Mouse (Mus musculus): Measurements from ENCODE around the gene Gosr1. TPM values are rescaled to one million over a fixed set of nuclear protein-coding genes. Genes with fewer than 3 reads are reported as not detected.

The Gosr1 gene
- polyA plus RNA-seq, 1 experiment: 25.9 TPM

- Histone ChIP-seq H3K27me3 (ENCODE audit: control insufficient read depth, insufficient read depth, low read length) (no peaks in the 10 kb centered on the region), H3K36me3 (ENCODE audit: control insufficient read depth, insufficient read depth, low read length) (no peaks in the 10 kb centered on the region), H3K27ac (ENCODE audit: control insufficient read depth, insufficient read depth, low read length) (no peak overlapping the region), H3K4me3 (ENCODE audit: control insufficient read depth, insufficient read depth, low read length) (no peak overlapping the region), H3K4me1 (replicated peaks; ENCODE audit: control insufficient read depth, insufficient read depth, low read length) (no peaks in the 10 kb centered on the region; the same call in 1 of the 2 replicates)
- no peak for DNase-seq
- TF ChIP-seq CTCF (IDR thresholded peaks at IDR 0.05; ENCODE audit: borderline replicate concordance, control insufficient read depth, extremely low read depth, insufficient read depth, low read length, poor library complexity) (no peak), POLR2A (IDR thresholded peaks at IDR 0.05; ENCODE audit: control insufficient read depth, extremely low read depth, insufficient read depth, low read length, poor library complexity) (no peak)
- 83% methylated on average over 4 of the region's 4 CpGs for WGBS
Observed at GRCm38 (mm10) chr11:76717000-76717399, 46.4 kb downstream of the Gosr1 start.

- H3K27ac ChIP-seq (ENCODE audit: control insufficient read depth, insufficient read depth, low read length): no peak overlapping the region
- H3K27me3 ChIP-seq (ENCODE audit: control insufficient read depth, insufficient read depth, low read length): no peaks in the 10 kb centered on the region
Observed at GRCm38 (mm10) chr11:76709625-76710452, 53.5 kb downstream of the Gosr1 start.

GRCm38 (mm10) chr11:76708881-76709280 lies 54.5 kb downstream of the Gosr1 start:
- no peak overlapping the region for H3K27ac ChIP-seq (ENCODE audit: control insufficient read depth, insufficient read depth, low read length)
- H3K4me3 ChIP-seq (ENCODE audit: control insufficient read depth, insufficient read depth, low read length): no peak overlapping the region
- no peaks in the 10 kb centered on the region for H3K36me3 ChIP-seq (ENCODE audit: control insufficient read depth, insufficient read depth, low read length)
- H3K4me1 ChIP-seq (replicated peaks; ENCODE audit: control insufficient read depth, insufficient read depth, low read length): no peaks in the 10 kb centered on the region; the same call in 1 of the 2 replicates
- TF ChIP-seq CTCF (IDR thresholded peaks at IDR 0.05; ENCODE audit: borderline replicate concordance, control insufficient read depth, extremely low read depth, insufficient read depth, low read length, poor library complexity) (no peak), POLR2A (IDR thresholded peaks at IDR 0.05; ENCODE audit: control insufficient read depth, extremely low read depth, insufficient read depth, low read length, poor library complexity) (no peak)
- WGBS: 100% methylated on average over 1 of the region's 1 CpGs
- no peaks in the 10 kb centered on the region for H3K27me3 ChIP-seq (ENCODE audit: control insufficient read depth, insufficient read depth, low read length)
- DNase-seq: no peak

More at GRCm38 (mm10) chr11:76709625-76710452, 53.5 kb downstream of the Gosr1 start:
- TF ChIP-seq CTCF (IDR thresholded peaks at IDR 0.05; ENCODE audit: borderline replicate concordance, control insufficient read depth, extremely low read depth, insufficient read depth, low read length, poor library complexity) (no peak), POLR2A (IDR thresholded peaks at IDR 0.05; ENCODE audit: control insufficient read depth, extremely low read depth, insufficient read depth, low read length, poor library complexity) (no peak)
- WGBS: 54% methylated on average over 13 of the region's 17 CpGs
- no peaks in the 10 kb centered on the region for H3K36me3 ChIP-seq (ENCODE audit: control insufficient read depth, insufficient read depth, low read length)
- DNase-seq: no peak
- no peak overlapping the region for H3K4me3 ChIP-seq (ENCODE audit: control insufficient read depth, insufficient read depth, low read length)
- no peaks in the 10 kb centered on the region; the same call in 1 of the 2 replicates for H3K4me1 ChIP-seq (replicated peaks; ENCODE audit: control insufficient read depth, insufficient read depth, low read length)

GRCm38 (mm10) chr11:76708066-76708465 lies 55.3 kb downstream of the Gosr1 start:
- WGBS: 97% methylated on average over 1 of the region's 1 CpGs
- DNase-seq: no peak
- H3K36me3 ChIP-seq (ENCODE audit: control insufficient read depth, insufficient read depth, low read length): no peaks in the 10 kb centered on the region
- TF ChIP-seq POLR2A (IDR thresholded peaks at IDR 0.05; ENCODE audit: control insufficient read depth, extremely low read depth, insufficient read depth, low read length, poor library complexity): no peak
- no peak for TF ChIP-seq CTCF (IDR thresholded peaks at IDR 0.05; ENCODE audit: borderline replicate concordance, control insufficient read depth, extremely low read depth, insufficient read depth, low read length, poor library complexity)
- no peak overlapping the region for H3K27ac ChIP-seq (ENCODE audit: control insufficient read depth, insufficient read depth, low read length)
- H3K4me1 ChIP-seq (replicated peaks; ENCODE audit: control insufficient read depth, insufficient read depth, low read length): no peaks in the 10 kb centered on the region; the same call in 1 of the 2 replicates
- H3K4me3 ChIP-seq (ENCODE audit: control insufficient read depth, insufficient read depth, low read length): no peak overlapping the region
- H3K27me3 ChIP-seq (ENCODE audit: control insufficient read depth, insufficient read depth, low read length): no peaks in the 10 kb centered on the region

- no peak overlapping the region for H3K4me3 ChIP-seq (ENCODE audit: control insufficient read depth, insufficient read depth, low read length)
- H3K27me3 ChIP-seq (ENCODE audit: control insufficient read depth, insufficient read depth, low read length): no peaks in the 10 kb centered on the region
- H3K27ac ChIP-seq (ENCODE audit: control insufficient read depth, insufficient read depth, low read length): no peak overlapping the region
- 91% methylated on average over 3 of the region's 3 CpGs for WGBS
- H3K36me3 ChIP-seq (ENCODE audit: control insufficient read depth, insufficient read depth, low read length): no peaks in the 10 kb centered on the region
- no peak for TF ChIP-seq POLR2A (IDR thresholded peaks at IDR 0.05; ENCODE audit: control insufficient read depth, extremely low read depth, insufficient read depth, low read length, poor library complexity)
- TF ChIP-seq CTCF (IDR thresholded peaks at IDR 0.05; ENCODE audit: borderline replicate concordance, control insufficient read depth, extremely low read depth, insufficient read depth, low read length, poor library complexity): no peak
- H3K4me1 ChIP-seq (replicated peaks; ENCODE audit: control insufficient read depth, insufficient read depth, low read length): no peaks in the 10 kb centered on the region; the same call in 1 of the 2 replicates
- DNase-seq: no peak
Observed at GRCm38 (mm10) chr11:76707656-76708055, 55.7 kb downstream of the Gosr1 start.

- no peak overlapping the region for H3K27ac ChIP-seq (ENCODE audit: control insufficient read depth, insufficient read depth, low read length)
- no peaks in the 10 kb centered on the region for H3K4me1 ChIP-seq (replicated peaks; ENCODE audit: control insufficient read depth, insufficient read depth, low read length)
- no peak overlapping the region for H3K4me3 ChIP-seq (ENCODE audit: control insufficient read depth, insufficient read depth, low read length)
- no peaks in the 10 kb centered on the region for H3K27me3 ChIP-seq (ENCODE audit: control insufficient read depth, insufficient read depth, low read length)
- 65% methylated on average over 8 of the region's 9 CpGs for WGBS
- no peak for TF ChIP-seq CTCF (IDR thresholded peaks at IDR 0.05; ENCODE audit: borderline replicate concordance, control insufficient read depth, extremely low read depth, insufficient read depth, low read length, poor library complexity)
- no peak for TF ChIP-seq POLR2A (IDR thresholded peaks at IDR 0.05; ENCODE audit: control insufficient read depth, extremely low read depth, insufficient read depth, low read length, poor library complexity)
- DNase-seq: no peak
- no peaks in the 10 kb centered on the region for H3K36me3 ChIP-seq (ENCODE audit: control insufficient read depth, insufficient read depth, low read length)
Observed at GRCm38 (mm10) chr11:76699626-76700025, 63.8 kb downstream of the Gosr1 start.

Data from thymus, adult 2 months (tissue).